Mouse (Mus musculus): ENCODE results near the gene Slc35b4.

DNA sequence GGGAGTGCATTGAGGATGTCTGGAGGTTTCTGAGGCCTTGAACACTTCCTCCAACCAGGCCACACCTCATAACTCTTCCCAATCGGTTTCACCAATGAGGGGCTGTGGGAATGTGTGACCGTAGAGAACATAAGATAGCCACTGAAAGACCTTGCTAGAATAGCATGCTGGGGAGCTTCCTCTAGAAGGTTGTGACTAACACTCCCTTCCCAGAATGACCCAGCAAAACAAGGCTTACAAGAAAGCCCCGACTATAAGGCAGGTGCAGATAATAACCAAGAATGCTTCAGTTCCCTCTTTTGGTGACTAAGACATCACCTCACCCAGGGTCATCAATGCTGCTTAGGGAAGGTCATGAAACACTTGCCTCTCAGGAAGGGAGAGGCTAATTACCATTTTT lies 12.6 kb upstream of the Slc35b4 start:
- TF ChIP-seq POLR2A (IDR thresholded peaks at IDR 0.05; ENCODE audit: insufficient read depth, low read depth, low read length) (no peak), CTCF (IDR thresholded peaks at IDR 0.05) (no peak), EP300 (IDR thresholded peaks at IDR 0.05; ENCODE audit: insufficient read depth, low read depth, low read length) (no peak)
